Mouse (Mus musculus) cerebellum, postnatal 10 days (tissue): ENCODE data around the gene Shisal1.

Experiments used
- DNase-seq, 2 experiments: peaks; one replicate each; pipeline ENCODE4 v3.0.0; 2021; ENCODE audit warnings: mixed read lengths in 2 of 2

Gene Shisal1

GRCm38 (mm10) chr15:84425733-84426132 is 21.2 kb downstream of the Shisal1 start:
- DNase-seq: no peak

- no peak for DNase-seq
Measured at GRCm38 (mm10) chr15:84423781-84424180, 23.1 kb downstream of the Shisal1 start.

GRCm38 (mm10) chr15:84418266-84418610 is 28.7 kb downstream of the Shisal1 start:
- DNase-seq: no peak

- DNase-seq: no peak
Measured at GRCm38 (mm10) chr15:84417592-84418265, 29.2 kb downstream of the Shisal1 start.

- no peak for DNase-seq
Measured at GRCm38 (mm10) chr15:84417017-84417416, 29.9 kb downstream of the Shisal1 start.

- peak; percentile 97 to 98 for DNase-seq
Measured at GRCm38 (mm10) chr15:84414040-84414848, 32.7 kb downstream of the Shisal1 start.

GRCm38 (mm10) chr15:84412409-84412808 is 34.5 kb downstream of the Shisal1 start:
- DNase-seq: peak in 1 of 2 experiments; percentile 60

- DNase-seq: no peak
Measured at GRCm38 (mm10) chr15:84410052-84410451, 36.8 kb downstream of the Shisal1 start.

GRCm38 (mm10) chr15:84408576-84408975 is 38.3 kb downstream of the Shisal1 start:
- no peak for DNase-seq

- DNase-seq: no peak
Measured at GRCm38 (mm10) chr15:84405759-84406158, 41.1 kb downstream of the Shisal1 start.

- no peak for DNase-seq
Measured at GRCm38 (mm10) chr15:84403454-84404113, 43.3 kb downstream of the Shisal1 start.

- no peak for DNase-seq
Measured at GRCm38 (mm10) chr15:84398617-84399016, 48.3 kb downstream of the Shisal1 start.

- no peak for DNase-seq
Measured at GRCm38 (mm10) chr15:84397663-84398169, 49.2 kb downstream of the Shisal1 start.

- no peak for DNase-seq
Measured at GRCm38 (mm10) chr15:84395341-84396067, 51.4 kb downstream of the Shisal1 start.

- DNase-seq: peak in 1 of 2 experiments; percentile 67
Measured at GRCm38 (mm10) chr15:84393341-84393740, 53.6 kb downstream of the Shisal1 start.

GRCm38 (mm10) chr15:84392840-84393239 is 54.1 kb downstream of the Shisal1 start:
- peak; percentile 47 to 52 for DNase-seq

GRCm38 (mm10) chr15:84392131-84392530 is 54.8 kb downstream of the Shisal1 start:
- DNase-seq: peak; percentile 70 to 73

- DNase-seq: no peak
Measured at GRCm38 (mm10) chr15:84388698-84389131, 58.2 kb downstream of the Shisal1 start.

- DNase-seq: no peak
Measured at GRCm38 (mm10) chr15:84385995-84386565, 60.8 kb downstream of the Shisal1 start.

- DNase-seq: no peak
Measured at GRCm38 (mm10) chr15:84384066-84384465, 62.8 kb downstream of the Shisal1 start.

GRCm38 (mm10) chr15:84380181-84380580 is 66.7 kb downstream of the Shisal1 start:
- no peak for DNase-seq

GRCm38 (mm10) chr15:84378734-84379133 is 68.2 kb downstream of the Shisal1 start:
- no peak for DNase-seq
